Mouse (Mus musculus): ENCODE measurements around the gene Slc27a1. TPM values are rescaled to one million over a fixed set of nuclear protein-coding genes. Genes with fewer than 3 reads are reported as not detected.

Gene Slc27a1
- polyA plus RNA-seq, 1 experiment from 2014 or later: 27.7 TPM

- DNase-seq (ENCODE audit: low spot score) (no peak), ATAC-seq (no peak)
- peaks cover 31% of the 10 kb centered on the region for H3K27me3 ChIP-seq (replicated peaks; ENCODE audit: insufficient read depth, low read length)
- TF ChIP-seq EP300 (IDR thresholded peaks at IDR 0.05) (no peak), CTCF (IDR thresholded peaks at IDR 0.05) (no peak)
- no peaks in the 10 kb centered on the region for H3K9me3 ChIP-seq (ENCODE audit: low read length)
- H3K4me2 ChIP-seq (replicated peaks; ENCODE audit: low read depth, low read length): no peak overlapping the region
- H3K27ac ChIP-seq (ENCODE audit: low read length): no peak overlapping the region
- no peaks in the 10 kb centered on the region for H3K36me3 ChIP-seq (ENCODE audit: insufficient read depth, low read length)
- no peak overlapping the region for H3K4me3 ChIP-seq (ENCODE audit: low read depth, low read length)
- WGBS: 86% methylated on average over 5 of the region's 5 CpGs
- no peak overlapping the region for H3K9ac ChIP-seq (replicated peaks; ENCODE audit: low read depth)
- H3K4me1 ChIP-seq (ENCODE audit: insufficient read depth, low read depth, low read length): peaks cover 9% of the 10 kb centered on the region; the same call in 1 of the 2 replicates
Measured at GRCm38 (mm10) chr8:71560765-71561164, 7.9 kb upstream of the Slc27a1 start.

GRCm38 (mm10) chr8:71561401-71561800 lies 7.3 kb upstream of the Slc27a1 start:
- DNase-seq (ENCODE audit: low spot score): peak; percentile 81
- TF ChIP-seq EP300 (IDR thresholded peaks at IDR 0.05): no peak
- peak; percentile 97 for TF ChIP-seq CTCF (IDR thresholded peaks at IDR 0.05)
- no peak overlapping the region for H3K9ac ChIP-seq (replicated peaks; ENCODE audit: low read depth)
- WGBS: 4% methylated on average over 15 of the region's 15 CpGs
- H3K27me3 ChIP-seq (replicated peaks; ENCODE audit: insufficient read depth, low read length): peaks cover 31% of the 10 kb centered on the region
- H3K4me3 ChIP-seq (ENCODE audit: low read depth, low read length): no peak overlapping the region
- no peaks in the 10 kb centered on the region for H3K9me3 ChIP-seq (ENCODE audit: low read length)
- H3K4me1 ChIP-seq (ENCODE audit: insufficient read depth, low read depth, low read length): peaks cover 9% of the 10 kb centered on the region; the same call in 1 of the 2 replicates
- ATAC-seq: peak; percentile 49; the same call in 1 of the 2 replicates
- no peaks in the 10 kb centered on the region for H3K36me3 ChIP-seq (ENCODE audit: insufficient read depth, low read length)
- no peak overlapping the region for H3K27ac ChIP-seq (ENCODE audit: low read length)
- H3K4me2 ChIP-seq (replicated peaks; ENCODE audit: low read depth, low read length): no peak overlapping the region

- WGBS: under 1% methylated on average over 33 of the region's 33 CpGs
- H3K4me2 ChIP-seq (replicated peaks; ENCODE audit: low read depth, low read length): peak overlapping the region; percentile 43
- H3K36me3 ChIP-seq (ENCODE audit: insufficient read depth, low read length): no peaks in the 10 kb centered on the region
- H3K27me3 ChIP-seq (replicated peaks; ENCODE audit: insufficient read depth, low read length): peaks cover 28% of the 10 kb centered on the region
- no peak overlapping the region for H3K4me3 ChIP-seq (ENCODE audit: low read depth, low read length)
- no peaks in the 10 kb centered on the region for H3K9me3 ChIP-seq (ENCODE audit: low read length)
- peaks cover 9% of the 10 kb centered on the region; the same call in 1 of the 2 replicates for H3K4me1 ChIP-seq (ENCODE audit: insufficient read depth, low read depth, low read length)
- H3K27ac ChIP-seq (ENCODE audit: low read length): no peak overlapping the region
- H3K9ac ChIP-seq (replicated peaks; ENCODE audit: low read depth): no peak overlapping the region
- peak; percentile 67 for DNase-seq (ENCODE audit: low spot score)
- TF ChIP-seq EP300 (IDR thresholded peaks at IDR 0.05): no peak
- peak; percentile 95 for TF ChIP-seq CTCF (IDR thresholded peaks at IDR 0.05)
- peak; percentile 66 for ATAC-seq
Measured at GRCm38 (mm10) chr8:71562751-71563150, 5.9 kb upstream of the Slc27a1 start.

GRCm38 (mm10) chr8:71563992-71564391 lies 4.7 kb upstream of the Slc27a1 start:
- Histone ChIP-seq H3K27me3 (replicated peaks; ENCODE audit: insufficient read depth, low read length) (peaks cover 18% of the 10 kb centered on the region), H3K27ac (ENCODE audit: low read length) (no peak overlapping the region), H3K9ac (replicated peaks; ENCODE audit: low read depth) (no peak overlapping the region), H3K36me3 (ENCODE audit: insufficient read depth, low read length) (no peaks in the 10 kb centered on the region), H3K9me3 (ENCODE audit: low read length) (no peaks in the 10 kb centered on the region), H3K4me2 (replicated peaks; ENCODE audit: low read depth, low read length) (no peak overlapping the region), H3K4me1 (ENCODE audit: insufficient read depth, low read depth, low read length) (peaks cover 11% of the 10 kb centered on the region; the same call in 1 of the 2 replicates), H3K4me3 (ENCODE audit: low read depth, low read length) (no peak overlapping the region)
- peak; percentile 32 for TF ChIP-seq CTCF (IDR thresholded peaks at IDR 0.05)
- no peak for TF ChIP-seq EP300 (IDR thresholded peaks at IDR 0.05)
- no peak for ATAC-seq
- 82% methylated on average over 4 of the region's 4 CpGs for WGBS
- DNase-seq (ENCODE audit: low spot score): no peak

- no peak for ATAC-seq
Measured at GRCm38 (mm10) chr8:71566501-71566900, 2.2 kb upstream of the Slc27a1 start, which contains the start of gene Nxnl1. Nxnl1 (minus strand) TSS chr8:71566601.

GRCm38 (mm10) chr8:71567587-71567986 lies 1.1 kb upstream of the Slc27a1 start:
- H3K4me3 ChIP-seq (ENCODE audit: low read depth, low read length): no peak overlapping the region
- DNase-seq (ENCODE audit: low spot score): no peak
- H3K4me2 ChIP-seq (replicated peaks; ENCODE audit: low read depth, low read length): no peak overlapping the region
- no peak for ATAC-seq
- no peak overlapping the region for H3K9ac ChIP-seq (replicated peaks; ENCODE audit: low read depth)
- 60% methylated on average over 7 of the region's 7 CpGs for WGBS
- peak overlapping the region; percentile 32; the same call in 1 of the 2 replicates for H3K27ac ChIP-seq (ENCODE audit: low read length)
- no peaks in the 10 kb centered on the region for H3K36me3 ChIP-seq (ENCODE audit: insufficient read depth, low read length)
- peaks cover under 1% of the 10 kb centered on the region; the same call in 1 of the 2 replicates for H3K27me3 ChIP-seq (replicated peaks; ENCODE audit: insufficient read depth, low read length)
- no peak for TF ChIP-seq EP300 (IDR thresholded peaks at IDR 0.05)
- TF ChIP-seq CTCF (IDR thresholded peaks at IDR 0.05): no peak
- H3K9me3 ChIP-seq (ENCODE audit: low read length): no peaks in the 10 kb centered on the region
- peaks cover 11% of the 10 kb centered on the region; the same call in 1 of the 2 replicates for H3K4me1 ChIP-seq (ENCODE audit: insufficient read depth, low read depth, low read length)

More at GRCm38 (mm10) chr8:71566501-71566900, 2.2 kb upstream of the Slc27a1 start, which contains the start of gene Nxnl1:
- H3K4me2 ChIP-seq (replicated peaks; ENCODE audit: low read depth, low read length): no peak within 1 kb of the TSS
- H3K27me3 ChIP-seq (replicated peaks; ENCODE audit: insufficient read depth, low read length): peaks cover 9% of the 10 kb centered on the region
- H3K36me3 ChIP-seq (ENCODE audit: insufficient read depth, low read length): no peaks in the 10 kb centered on the region
- H3K27ac ChIP-seq (ENCODE audit: low read length): no peak within 1 kb of the TSS
- 56% methylated on average over 3 of the region's 3 CpGs for WGBS
- DNase-seq (ENCODE audit: low spot score): no peak
- no peak for TF ChIP-seq EP300 (IDR thresholded peaks at IDR 0.05)
- TF ChIP-seq CTCF (IDR thresholded peaks at IDR 0.05): no peak
- no peaks in the 10 kb centered on the region for H3K9me3 ChIP-seq (ENCODE audit: low read length)
- no peak within 1 kb of the TSS for H3K4me3 ChIP-seq (ENCODE audit: low read depth, low read length)
- no peak within 1 kb of the TSS for H3K9ac ChIP-seq (replicated peaks; ENCODE audit: low read depth)
- H3K4me1 ChIP-seq (ENCODE audit: insufficient read depth, low read depth, low read length): peaks cover 13% of the 10 kb centered on the region; the same call in 1 of the 2 replicates
